Mouse (Mus musculus) cerebral cortex, adult 2 months (tissue): Measurements from ENCODE around the gene Bahd1.

Experiments
- WGBS: fragments of 180-500 bp; shearing (Covaris S2); methylation state at CpG from one replicate; pipeline ENCODE4 v1.1.7; 2018; 5-methylcytosine and 5-hydroxymethylcytosine counted together

Gene Bahd1

DNA sequence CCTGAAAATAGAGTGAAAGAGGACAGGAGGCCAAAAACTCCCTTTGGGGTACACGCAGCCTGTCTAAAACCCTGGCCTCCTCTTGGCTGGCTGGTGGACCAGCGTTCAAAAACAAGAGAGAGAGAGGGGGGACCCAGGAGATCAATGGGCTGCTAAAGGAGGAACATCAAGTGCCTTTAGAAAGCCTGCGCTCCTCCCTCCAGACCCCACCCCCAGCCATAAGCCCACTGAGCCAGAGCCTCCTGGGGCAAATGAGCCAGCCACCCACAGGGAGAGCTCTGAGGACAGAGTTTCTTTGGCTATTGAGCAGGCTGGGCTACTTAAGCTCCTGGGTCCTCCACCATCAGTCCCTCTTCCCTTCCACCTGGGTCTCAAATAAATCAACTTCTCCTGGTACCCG is 1.4 kb upstream of the Bahd1 start:
- 56% methylated on average over 4 of the region's 4 CpGs for WGBS

GRCm38 (mm10) chr2:118899306-118899705 is 871 bp upstream of the Bahd1 start:
- WGBS, result 52% methylated on average over 7 of the region's 7 CpGs

DNA sequence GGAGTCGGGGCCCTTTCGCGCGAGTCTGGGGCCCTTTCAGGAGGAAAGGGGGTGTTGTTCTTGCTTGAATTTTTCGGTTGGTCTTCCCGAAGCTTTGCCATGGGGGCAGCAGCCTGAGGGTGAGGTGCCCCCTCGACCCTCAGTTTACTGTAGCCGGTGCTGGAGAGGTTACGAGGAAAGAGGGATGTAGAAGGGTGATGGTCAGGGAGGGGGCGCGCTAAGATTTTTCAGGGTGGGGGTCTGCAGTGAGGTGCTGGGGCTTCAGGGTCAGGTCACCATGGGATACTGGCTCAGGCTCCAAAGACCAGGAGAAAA is 606 bp downstream of the Bahd1 start:
- WGBS, result under 1% methylated on average over 11 of the region's 11 CpGs

DNA sequence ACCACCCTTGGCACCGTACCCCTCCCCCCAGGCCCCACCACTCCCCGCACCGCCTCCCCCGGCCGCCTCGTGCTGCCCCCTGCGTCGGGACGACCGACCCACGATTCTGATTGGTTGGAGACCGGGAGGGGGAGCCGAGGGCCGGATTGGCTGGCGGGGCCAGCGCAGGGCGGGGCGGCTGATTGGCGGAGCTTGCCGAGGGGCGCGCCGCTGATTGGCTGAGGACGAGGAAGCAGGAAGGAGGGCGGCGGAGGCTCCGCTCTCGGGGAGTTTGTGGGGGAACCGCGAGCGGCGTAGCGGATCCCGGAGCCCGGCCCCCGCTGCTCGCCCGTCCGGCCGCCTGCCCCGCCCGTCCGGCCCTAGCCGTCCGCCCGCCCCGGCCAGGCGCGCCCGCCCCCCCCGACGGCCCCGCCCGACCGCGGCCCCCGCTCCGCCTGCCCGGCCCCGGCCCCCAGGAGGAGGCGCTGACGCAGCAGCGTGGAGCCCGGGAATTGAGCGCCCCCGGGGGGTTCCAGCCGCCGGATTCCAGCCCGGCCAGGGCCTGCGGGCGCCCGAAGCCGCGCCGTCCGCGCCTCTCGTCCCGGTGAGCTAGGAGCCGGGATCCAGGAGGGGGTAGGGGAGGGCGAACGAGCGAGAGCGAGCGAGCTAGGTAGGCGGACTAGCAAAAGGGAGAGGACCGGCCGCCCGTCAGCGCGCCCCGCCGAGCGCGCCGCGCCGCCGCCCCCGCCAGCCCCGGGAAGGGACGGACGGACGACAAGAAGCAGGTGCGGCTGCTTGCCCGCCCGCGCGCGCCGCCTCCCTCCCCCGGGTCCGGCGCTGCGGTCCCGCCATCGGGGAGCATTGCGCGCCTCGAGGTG is 1.2 kb downstream of the Bahd1 start:
- 1% methylated on average over 84 of the region's 120 CpGs for WGBS

DNA sequence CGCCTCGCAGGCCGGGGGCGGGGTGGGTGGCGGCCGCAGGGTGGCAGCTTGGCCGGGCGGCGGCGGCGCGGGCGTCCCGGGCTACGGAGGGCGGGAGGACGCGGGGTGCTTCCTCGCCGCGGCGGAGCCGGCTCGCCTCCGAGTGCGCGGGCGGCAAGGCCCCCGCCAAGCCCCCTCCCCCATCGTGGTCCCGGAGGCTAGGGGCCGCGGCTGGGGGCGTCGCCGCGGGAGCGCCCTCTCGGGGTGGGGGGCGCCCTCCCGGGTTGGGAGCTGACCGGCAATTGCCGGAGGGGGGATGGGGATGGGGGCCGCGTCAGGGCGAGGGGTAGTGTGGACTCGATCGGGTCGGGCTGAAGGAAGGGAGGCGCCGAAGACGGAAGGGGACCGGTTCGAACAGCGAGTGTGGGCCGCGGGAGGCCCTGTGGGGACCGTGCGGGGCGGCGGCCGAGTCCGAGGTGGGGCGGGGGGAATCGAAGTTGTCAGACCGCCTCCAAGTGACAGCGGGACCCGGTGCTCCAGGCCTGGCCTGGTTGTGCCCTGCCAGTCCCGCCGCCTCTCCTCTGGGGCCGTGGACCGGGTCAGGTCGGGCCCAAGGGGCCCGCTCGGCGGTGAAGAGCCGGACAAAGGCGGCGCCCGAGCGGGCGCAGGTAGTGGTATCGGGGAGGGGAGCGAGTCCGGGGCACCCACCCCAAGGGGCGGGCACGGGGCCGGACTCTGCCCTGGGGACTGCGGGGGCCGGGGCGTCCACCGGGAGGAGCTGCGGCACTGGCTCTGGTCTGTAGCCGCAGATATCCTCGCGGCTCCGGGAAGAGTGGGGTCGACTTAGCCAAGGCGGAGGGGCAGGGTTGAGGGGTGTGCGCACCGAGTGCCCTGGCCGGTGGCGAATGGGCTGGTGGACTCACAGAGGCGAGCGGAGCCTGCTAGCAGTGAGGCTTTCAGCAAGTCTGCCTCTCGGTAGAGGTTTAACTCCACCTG is 2.2 kb downstream of the Bahd1 start:
- under 1% methylated on average over 93 of the region's 106 CpGs for WGBS

DNA sequence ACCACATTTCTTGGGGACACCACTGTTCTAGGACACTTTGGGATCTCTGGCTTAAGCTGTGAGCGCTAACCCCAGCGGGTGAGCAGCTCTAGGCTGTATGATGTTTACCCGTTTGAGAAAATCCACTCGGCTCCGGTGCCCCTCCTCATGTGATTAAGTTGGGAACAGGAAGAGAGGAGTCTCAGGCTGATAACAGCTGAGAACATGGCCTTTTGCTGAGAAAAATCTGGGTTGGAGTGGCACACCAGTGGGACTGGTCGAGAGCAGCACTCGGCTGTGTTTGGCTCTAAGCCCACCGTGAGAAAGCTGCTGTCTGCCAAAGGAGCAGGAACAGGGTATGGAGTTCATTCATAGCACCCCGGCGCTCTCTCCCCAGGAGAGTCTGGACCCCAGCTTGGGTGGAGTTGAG is 3.2 kb downstream of the Bahd1 start:
- WGBS, result 14% methylated on average over 10 of the region's 10 CpGs

GRCm38 (mm10) chr2:118905433-118906117 is 5.4 kb downstream of the Bahd1 start:
- WGBS, result 66% methylated on average over 7 of the region's 7 CpGs

GRCm38 (mm10) chr2:118906118-118906492 is 5.9 kb downstream of the Bahd1 start:
- WGBS, result 66% methylated on average over 5 of the region's 5 CpGs

GRCm38 (mm10) chr2:118907781-118908180 is 7.6 kb downstream of the Bahd1 start:
- WGBS, result 92% methylated on average over 3 of the region's 3 CpGs

DNA sequence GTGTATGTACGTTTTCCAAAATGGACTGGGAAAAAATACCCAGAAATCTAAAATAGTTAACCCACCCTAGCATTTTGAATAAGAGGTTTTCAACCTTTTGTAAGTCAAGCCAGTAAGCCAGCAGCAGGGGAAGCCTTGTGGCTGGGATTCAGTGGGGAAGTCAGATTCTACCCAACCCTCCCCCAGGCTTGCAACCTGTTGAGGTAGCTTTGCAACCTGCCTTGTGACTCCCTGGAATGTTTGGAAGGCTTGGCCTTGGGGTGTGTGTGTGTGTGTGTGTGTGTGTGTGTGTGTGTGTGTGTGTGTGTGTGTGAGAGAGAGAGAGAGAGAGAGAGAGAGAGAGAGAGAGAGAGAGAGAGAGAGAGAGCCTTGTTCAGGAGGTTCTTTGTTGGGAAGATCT is 9.0 kb downstream of the Bahd1 start:
- 79% methylated on average over 1 of the region's 1 CpGs for WGBS

- 86% methylated on average over 7 of the region's 7 CpGs for WGBS
These were observed 10.6 kb downstream of the Bahd1 start for GRCm38 (mm10) chr2:118910605-118911278.

DNA sequence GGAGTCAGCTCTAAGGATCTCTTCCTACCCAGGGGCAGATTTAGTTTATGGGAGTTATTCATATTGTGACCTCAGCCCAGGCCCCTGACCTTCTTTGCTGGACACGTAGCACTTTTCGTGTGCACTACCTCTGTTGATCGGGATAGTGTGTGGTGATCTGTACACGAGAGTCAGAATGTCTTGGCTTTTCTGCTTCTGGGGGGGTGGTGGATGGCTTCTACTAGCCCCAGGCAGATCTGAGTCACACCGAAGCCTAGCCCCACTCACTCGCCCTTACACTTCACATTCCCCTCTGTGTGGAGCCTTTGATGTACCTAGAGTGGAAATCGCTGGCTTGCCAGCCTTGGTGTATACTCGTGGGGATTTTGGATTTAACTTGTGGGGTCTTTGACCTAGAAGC is 12.5 kb downstream of the Bahd1 start:
- 69% methylated on average over 8 of the region's 8 CpGs for WGBS

DNA sequence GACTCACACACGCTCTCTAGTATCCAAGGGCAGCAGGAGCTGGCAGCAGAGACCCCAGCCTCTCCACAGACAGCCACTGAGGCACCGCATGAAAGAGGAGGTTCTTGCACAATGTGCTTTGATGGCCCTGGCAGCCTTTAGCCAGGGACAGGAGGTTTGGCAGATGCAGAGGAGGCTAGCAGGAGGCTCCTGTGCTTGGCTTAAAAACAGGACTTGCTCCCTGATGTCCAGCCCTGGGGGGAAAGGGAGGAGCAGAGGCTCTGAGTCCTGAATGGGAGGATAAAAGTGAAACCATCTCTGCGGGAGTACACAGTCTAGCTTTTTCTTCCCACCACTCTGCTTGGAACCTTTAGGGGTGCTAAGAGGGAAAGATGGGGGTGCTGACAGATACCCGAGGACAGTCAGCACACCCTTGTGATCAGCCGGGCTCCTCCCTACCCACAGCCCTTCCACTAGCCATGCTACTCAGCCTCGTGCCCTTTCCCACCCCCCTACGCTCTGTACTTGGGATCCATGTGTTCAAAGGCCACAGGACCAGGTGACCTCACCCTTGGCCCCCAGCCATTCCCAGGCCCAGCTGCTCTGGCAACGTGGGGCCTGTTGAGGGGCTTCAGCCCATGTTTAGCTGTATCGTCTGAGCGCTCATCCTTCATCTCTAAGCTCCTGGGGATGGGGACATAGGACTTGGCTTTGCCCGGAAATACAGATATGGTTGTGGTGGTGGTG is 13.5 kb downstream of the Bahd1 start:
- WGBS, result 52% methylated on average over 11 of the region's 11 CpGs

DNA sequence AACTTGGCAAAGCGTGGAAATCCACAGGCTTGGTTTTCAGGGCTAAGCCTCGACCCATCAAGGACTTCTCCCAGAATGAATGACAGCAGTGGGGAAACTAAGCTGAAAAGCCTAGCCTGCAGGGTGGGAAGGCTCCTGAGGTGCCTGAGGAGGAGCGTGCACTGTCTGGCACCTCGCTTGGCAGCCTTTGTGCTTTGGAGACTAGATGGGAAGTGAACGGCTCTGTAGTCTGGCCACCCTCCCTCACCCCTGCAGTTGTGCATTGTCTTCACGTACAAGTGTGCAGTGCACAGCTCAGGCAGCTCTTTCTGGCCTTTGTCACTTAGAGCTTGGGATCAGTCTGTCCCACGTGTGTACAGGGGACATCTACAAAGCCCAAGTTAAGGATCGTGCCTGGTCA is 14.5 kb downstream of the Bahd1 start:
- WGBS, result 40% methylated on average over 8 of the region's 8 CpGs

GRCm38 (mm10) chr2:118916436-118916835 is 16.3 kb downstream of the Bahd1 start:
- 91% methylated on average over 17 of the region's 17 CpGs for WGBS

- 47% methylated on average over 1 of the region's 1 CpGs for whole genome bisulfite sequencing
These were observed 18.4 kb downstream of the Bahd1 start for GRCm38 (mm10) chr2:118918543-118918942.

DNA sequence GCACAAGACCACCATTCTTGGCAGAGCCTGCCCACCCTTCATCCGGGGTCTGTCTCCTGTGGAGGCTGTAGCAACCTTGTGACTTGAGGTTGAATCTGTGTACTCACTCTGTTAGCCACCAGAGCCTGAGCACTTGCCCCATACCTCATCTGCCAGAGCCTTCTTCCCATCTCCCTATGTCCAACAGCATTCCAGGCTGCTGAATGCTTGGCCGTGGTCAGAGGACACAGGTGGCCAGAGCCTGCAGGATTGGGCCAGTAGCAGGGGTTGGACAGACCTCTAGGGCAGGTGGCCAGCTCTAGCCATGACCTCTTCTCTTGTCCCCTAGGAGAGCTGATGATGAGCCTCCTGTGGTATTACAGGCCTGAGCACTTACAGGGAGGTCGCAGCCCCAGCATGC is 20.3 kb downstream of the Bahd1 start:
- 81% methylated on average over 3 of the region's 3 CpGs for WGBS

- 14% methylated on average over 6 of the region's 6 CpGs for WGBS
These were observed 25.8 kb downstream of the Bahd1 start for GRCm38 (mm10) chr2:118925952-118926351.

- 13% methylated on average over 44 of the region's 47 CpGs for WGBS
These were observed 26.3 kb downstream of the Bahd1 start, which contains the start of gene Chst14 for GRCm38 (mm10) chr2:118926361-118926997. Gene Chst14, plus strand, starts transcription at chr2:118926496.

- WGBS, result 58% methylated on average over 31 of the region's 31 CpGs
These were observed 27.0 kb downstream of the Bahd1 start for GRCm38 (mm10) chr2:118926998-118927739.
